Mouse (Mus musculus) embryonic facial prominence, embryonic 11.5 days (tissue): ENCODE results near the gene Zfp385b. TPM values are rescaled to one million over a fixed set of nuclear protein-coding genes. Genes with fewer than 3 reads are reported as not detected.

ENCODE experiments used
- ATAC-seq: fragments of 200-750 bp; cut with Nextera tagmentation; replicated peaks from 2 replicates; pipeline ENCODE4 v1.8.0; 2017; ENCODE audit warnings: low read depth; ENCODE audit not compliant: insufficient number of reproducible peaks, low FRiP score, low TSS enrichment
- DNase-seq: peaks from one replicate; pipeline ENCODE4 v3.0.0-alpha.2; 2015; ENCODE audit warnings: low spot score
- H3K27ac ChIP-seq: fragments of 300-500 bp; sonication (generic); replicated peaks from 2 replicates; pipeline ENCODE4 v1.5.1; 2014; ENCODE audit warnings: mild to moderate bottlenecking, low read depth, low read length, control low read depth
- H3K27me3 ChIP-seq: fragments of 300-500 bp; sonication (generic); 2 replicates; pipeline ENCODE4 v1.6.1; 2014; ENCODE audit warnings: mild to moderate bottlenecking, low read length, moderate library complexity, mixed read lengths; ENCODE audit not compliant: control insufficient read depth, insufficient read depth
- H3K36me3 ChIP-seq: fragments of 300-500 bp; sonication (generic); replicated peaks from 2 replicates; pipeline ENCODE4 v1.6.1; 2014; ENCODE audit warnings: low read depth, mild to moderate bottlenecking, low read length, moderate library complexity, mixed read lengths; ENCODE audit not compliant: control insufficient read depth, insufficient read depth
- H3K4me1 ChIP-seq: fragments of 300-500 bp; sonication (generic); 2 replicates; pipeline ENCODE4 v1.6.1; 2014; ENCODE audit warnings: low read length, mixed read lengths; ENCODE audit not compliant: control insufficient read depth, insufficient read depth
- H3K4me2 ChIP-seq: fragments of 300-500 bp; sonication (generic); 2 replicates; pipeline ENCODE4 v1.6.1; 2014; ENCODE audit warnings: low read depth, mild to moderate bottlenecking, control low read depth, low read length, moderate library complexity
- H3K4me3 ChIP-seq: fragments of 300-500 bp; sonication (generic); 2 replicates; pipeline ENCODE4 v1.5.1; 2014; ENCODE audit warnings: low read depth, low read length, control low read depth
- H3K9ac ChIP-seq: fragments of 300-500 bp; sonication (generic); replicated peaks from 2 replicates; pipeline ENCODE4 v1.6.1; 2014; ENCODE audit warnings: mild to moderate bottlenecking, control low read depth, low read length
- H3K9me3 ChIP-seq: fragments of 300-500 bp; sonication (generic); replicated peaks from 2 replicates; pipeline ENCODE4 v1.6.1; 2016; ENCODE audit warnings: mild to moderate bottlenecking, low read length, inconsistent platforms, mixed read lengths; ENCODE audit not compliant: control insufficient read depth
- WGBS: fragments of 180-500 bp; shearing (Covaris S2); extraction: QIAGEN DNeasy Blood & Tissue Kit; methylation state at CpG from one replicate; pipeline ENCODE4 v1.1.7; 2014; 5-methylcytosine and 5-hydroxymethylcytosine counted together
- polyA plus RNA-seq: library from polyadenylated mRNA; unstranded; fragments of >200 nt; fragmentation: Nextera tagmentation; extraction: Ambion mirVana; gene quantifications from 2 replicates; pipeline ENCODE4 v1.2.1, GENCODE M21; 2014

Gene Zfp385b
- polyA plus RNA-seq, 1 experiment from 2014 or later = 1.7 TPM

DNA sequence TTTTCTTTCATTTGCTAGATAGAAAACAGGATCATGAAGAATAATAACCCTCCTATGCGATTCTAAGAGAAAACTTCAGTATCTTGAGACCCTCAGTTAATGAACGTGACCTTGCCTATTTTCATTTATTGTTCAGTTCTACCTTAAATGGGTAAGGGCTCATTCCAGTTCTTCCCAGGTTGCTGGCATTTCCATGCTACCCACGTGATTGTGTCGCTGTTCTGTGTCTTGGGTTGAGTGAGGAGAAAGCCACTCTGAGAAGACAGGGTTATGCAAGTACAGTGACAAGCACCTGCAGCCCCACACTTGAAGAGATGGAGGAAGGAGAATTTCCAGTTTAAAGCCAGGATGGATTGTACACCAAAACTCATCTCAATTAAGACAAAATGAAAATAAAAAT is 98.6 kb downstream of the Zfp385b start:
- H3K9ac ChIP-seq = no peak overlapping the region
- ATAC-seq = no peak
- H3K4me2 ChIP-seq = no peak overlapping the region
- H3K27ac ChIP-seq = no peak overlapping the region
- no peaks in the 10 kb centered on the region for H3K36me3 ChIP-seq
- no peaks in the 10 kb centered on the region for H3K4me1 ChIP-seq
- no peak for DNase-seq
- no peak overlapping the region for H3K4me3 ChIP-seq
- no peaks in the 10 kb centered on the region for H3K9me3 ChIP-seq
- H3K27me3 ChIP-seq = no peaks in the 10 kb centered on the region
- 85% methylated on average over 4 of the region's 4 CpGs for WGBS

DNA sequence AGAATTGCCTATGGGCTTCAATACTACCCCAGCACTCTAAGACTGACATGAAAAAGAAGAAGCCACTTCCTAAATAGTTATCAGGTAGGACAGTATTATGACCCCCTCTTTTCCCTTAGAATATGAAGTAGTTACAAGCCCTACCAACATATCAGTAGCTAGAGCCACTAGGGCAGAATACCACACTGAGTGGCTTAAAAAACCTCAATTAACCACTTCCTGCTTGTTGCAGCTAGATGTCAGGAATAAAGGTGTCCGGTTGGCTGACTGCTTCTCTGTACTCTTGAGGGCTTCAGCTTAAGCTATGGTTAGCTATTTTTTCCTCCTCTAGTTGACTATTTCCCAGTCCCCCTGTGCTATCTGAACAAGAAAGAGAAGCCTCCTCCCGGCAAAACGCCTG is 103.1 kb downstream of the Zfp385b start:
- WGBS = 83% methylated on average over 3 of the region's 3 CpGs
- no peak overlapping the region for H3K27ac ChIP-seq

DNA sequence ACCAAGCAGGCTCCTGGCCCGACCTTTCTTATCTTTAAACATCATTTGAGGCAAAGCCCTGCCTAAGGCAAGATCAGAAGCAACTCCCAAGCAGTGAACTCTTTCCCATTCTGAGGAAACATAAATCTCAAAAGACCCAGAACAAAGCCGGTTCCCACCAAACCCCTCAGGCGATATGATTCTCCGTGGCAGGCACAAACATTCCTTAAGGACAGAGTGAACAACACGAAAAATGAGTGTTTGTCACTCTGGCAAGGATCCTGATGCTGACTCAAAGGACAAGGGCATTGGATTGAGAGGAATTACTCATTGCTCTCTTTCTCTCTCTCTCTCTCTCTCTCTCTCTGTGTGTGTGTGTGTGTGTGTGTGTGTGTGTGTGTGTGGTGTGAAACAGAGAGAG is 105.6 kb downstream of the Zfp385b start:
- H3K4me1 ChIP-seq = no peaks in the 10 kb centered on the region
- no peak overlapping the region for H3K4me3 ChIP-seq
- H3K9ac ChIP-seq = no peak overlapping the region
- no peaks in the 10 kb centered on the region for H3K36me3 ChIP-seq
- H3K27ac ChIP-seq = no peak overlapping the region
- H3K27me3 ChIP-seq = no peaks in the 10 kb centered on the region
- WGBS = 48% methylated on average over 5 of the region's 5 CpGs
- H3K9me3 ChIP-seq = no peaks in the 10 kb centered on the region
- no peak for DNase-seq
- ATAC-seq = no peak
- no peak overlapping the region for H3K4me2 ChIP-seq

More for the DNA sequence above, 103.1 kb downstream of the Zfp385b start:
- DNase-seq (no peak), ATAC-seq (no peak)
- Histone ChIP-seq H3K9me3 (no peaks in the 10 kb centered on the region), H3K4me1 (no peaks in the 10 kb centered on the region), H3K9ac (no peak overlapping the region), H3K36me3 (no peaks in the 10 kb centered on the region), H3K4me2 (no peak overlapping the region), H3K27me3 (no peaks in the 10 kb centered on the region), H3K4me3 (no peak overlapping the region)

DNA sequence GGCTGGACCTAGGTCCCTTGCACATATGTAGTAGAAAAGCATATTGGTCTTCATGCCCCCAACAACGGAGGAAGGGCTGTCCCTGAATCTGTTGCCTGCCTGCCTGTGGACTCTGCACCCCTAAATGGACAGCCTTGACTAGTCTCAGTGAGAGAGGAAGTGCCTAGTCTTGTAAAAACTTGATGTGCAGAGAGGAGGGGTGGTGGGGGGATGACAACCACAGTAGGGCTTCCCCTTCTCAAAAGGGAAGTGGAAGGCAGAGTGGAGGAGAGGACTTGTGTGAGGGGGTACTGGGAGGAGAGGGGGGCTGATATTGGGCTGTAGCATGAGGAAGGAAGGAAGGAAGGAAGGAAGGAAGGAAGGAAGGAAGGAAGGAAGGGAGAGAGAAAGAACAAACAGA is 107.7 kb downstream of the Zfp385b start:
- Histone ChIP-seq H3K36me3 (no peaks in the 10 kb centered on the region), H3K9ac (no peak overlapping the region), H3K4me2 (no peak overlapping the region), H3K27me3 (no peaks in the 10 kb centered on the region), H3K4me3 (no peak overlapping the region), H3K9me3 (no peaks in the 10 kb centered on the region), H3K4me1 (no peaks in the 10 kb centered on the region), H3K27ac (no peak overlapping the region)
- DNase-seq (no peak), ATAC-seq (no peak)
- WGBS = 89% methylated on average over 1 of the region's 1 CpGs

DNA sequence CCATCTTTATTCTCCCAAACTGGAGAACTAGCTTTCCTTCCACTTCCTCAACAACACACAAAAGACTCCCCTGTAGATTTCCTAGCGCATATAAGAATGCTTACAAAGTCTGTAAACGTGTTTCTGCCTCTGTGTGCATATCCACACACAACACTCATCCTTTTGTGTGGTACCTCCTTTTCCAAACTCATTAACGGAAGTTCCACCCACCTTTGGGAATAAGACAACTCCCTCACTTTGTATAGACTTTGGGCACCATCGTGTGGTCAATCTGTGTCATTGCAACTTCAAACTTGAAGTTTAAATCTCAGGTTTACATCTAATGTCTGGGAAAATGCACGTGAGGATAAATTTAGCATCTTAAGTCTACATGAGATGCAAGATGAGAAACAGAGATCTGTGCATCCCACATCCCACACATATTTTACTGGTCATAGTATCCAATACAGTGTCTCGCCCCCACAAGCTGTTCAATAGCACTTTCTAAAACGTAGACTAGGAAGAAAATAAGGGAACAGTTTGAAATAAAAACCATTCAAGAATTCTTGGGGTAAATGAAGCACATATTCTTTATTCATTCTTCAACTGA is 110.1 kb downstream of the Zfp385b start:
- peak; percentile 79 for DNase-seq
- Histone ChIP-seq H3K4me3 (no peak overlapping the region), H3K4me1 (no peaks in the 10 kb centered on the region), H3K4me2 (no peak overlapping the region), H3K36me3 (no peaks in the 10 kb centered on the region), H3K27ac (no peak overlapping the region), H3K27me3 (no peaks in the 10 kb centered on the region), H3K9ac (no peak overlapping the region), H3K9me3 (no peaks in the 10 kb centered on the region)
- WGBS = 23% methylated on average over 7 of the region's 7 CpGs
- ATAC-seq = no peak

DNA sequence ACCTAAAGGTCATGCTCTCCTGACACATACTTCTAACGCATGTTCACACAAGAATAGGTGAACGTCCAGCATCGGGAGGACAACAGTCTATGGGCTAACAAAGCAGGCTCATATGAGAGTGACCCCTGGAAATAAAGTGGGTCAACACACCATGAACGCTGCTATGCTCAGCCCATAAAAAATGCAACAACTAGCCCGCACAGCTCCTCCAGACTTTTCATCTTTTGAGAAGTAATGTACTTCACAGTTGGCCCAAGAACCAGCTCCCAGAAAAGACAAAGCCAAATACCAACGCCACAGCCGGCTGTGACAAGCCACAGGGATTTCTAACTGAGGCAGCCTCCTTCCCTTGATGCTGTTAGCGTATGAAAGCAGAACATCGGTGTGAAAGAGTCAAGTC is 112.3 kb downstream of the Zfp385b start:
- Histone ChIP-seq H3K4me3 (no peak overlapping the region), H3K4me1 (no peaks in the 10 kb centered on the region), H3K9me3 (no peaks in the 10 kb centered on the region), H3K9ac (no peak overlapping the region), H3K27me3 (no peaks in the 10 kb centered on the region), H3K36me3 (no peaks in the 10 kb centered on the region), H3K27ac (no peak overlapping the region), H3K4me2 (no peak overlapping the region)
- DNase-seq (no peak), ATAC-seq (no peak)
- WGBS = 77% methylated on average over 9 of the region's 9 CpGs

DNA sequence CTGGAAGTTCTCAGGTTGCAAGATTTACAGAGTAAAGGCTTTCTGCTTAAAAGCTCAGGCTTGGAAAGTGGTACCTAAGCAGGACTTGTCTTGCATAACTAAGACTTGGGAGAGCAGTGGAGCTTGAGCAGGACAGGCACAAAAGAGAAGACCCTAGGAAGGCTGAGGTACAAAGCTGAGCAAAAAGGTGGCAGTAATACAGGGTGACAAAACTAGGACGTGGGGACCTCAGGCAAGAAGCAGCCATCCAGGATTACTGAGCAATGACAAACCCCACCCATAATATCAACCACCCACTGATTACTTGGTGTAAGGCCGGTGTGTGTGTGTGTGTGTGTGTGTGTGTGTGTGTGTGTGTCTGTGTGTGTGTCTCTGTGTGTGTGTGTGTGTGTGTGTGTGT is 114.0 kb downstream of the Zfp385b start:
- H3K27me3 ChIP-seq = no peaks in the 10 kb centered on the region
- no peak overlapping the region for H3K9ac ChIP-seq
- no peaks in the 10 kb centered on the region for H3K36me3 ChIP-seq
- H3K27ac ChIP-seq = no peak overlapping the region
- H3K9me3 ChIP-seq = no peaks in the 10 kb centered on the region
- H3K4me3 ChIP-seq = no peak overlapping the region
- ATAC-seq (no peak), DNase-seq (no peak)
- H3K4me1 ChIP-seq = no peaks in the 10 kb centered on the region
- H3K4me2 ChIP-seq = no peak overlapping the region
- WGBS = 63% methylated on average over 2 of the region's 2 CpGs

DNA sequence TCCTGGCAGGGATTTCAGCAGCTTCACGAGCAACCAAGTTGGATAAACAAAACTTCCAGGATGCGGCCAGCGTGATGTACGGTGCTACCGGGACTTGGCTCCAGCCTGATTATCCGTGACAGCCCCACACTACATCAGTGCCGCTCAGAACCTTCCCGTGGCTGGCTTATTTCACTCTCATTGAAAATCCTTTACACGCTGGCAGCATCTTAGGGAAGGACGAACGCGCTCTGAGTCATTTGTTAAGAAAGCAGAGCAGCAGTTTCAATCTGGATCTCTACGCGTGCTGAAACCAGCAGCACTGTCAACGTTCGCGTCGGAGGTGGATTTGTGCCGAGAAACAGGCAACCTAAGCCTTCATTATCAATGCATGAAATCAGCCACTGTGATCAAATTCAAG is 116.4 kb downstream of the Zfp385b start:
- Histone ChIP-seq H3K9ac (no peak overlapping the region; the same call in 1 of the 2 replicates), H3K4me1 (no peaks in the 10 kb centered on the region), H3K4me2 (peak overlapping the region; percentile 13), H3K27ac (no peak overlapping the region), H3K4me3 (no peak overlapping the region), H3K36me3 (no peaks in the 10 kb centered on the region), H3K27me3 (no peaks in the 10 kb centered on the region), H3K9me3 (no peaks in the 10 kb centered on the region)
- ATAC-seq = no peak
- peak; percentile 7 for DNase-seq
- WGBS = 54% methylated on average over 19 of the region's 19 CpGs
